Mouse (Mus musculus) embryonic facial prominence, embryonic 15.5 days (tissue): ENCODE data around the gene Mthfs. TPM values are rescaled to one million over a fixed set of nuclear protein-coding genes. Genes with fewer than 3 reads are reported as not detected.
"Not testable (repeated sequence)": the region's sequence is repeated elsewhere in the genome, so short reads cannot be mapped to it uniquely, and the experiment has no call there.

Experiments used
- ATAC-seq: fragments of 200-750 bp; cut with Nextera tagmentation; 2 replicates; pipeline ENCODE4 v1.8.0; 2017; ENCODE audit warnings: low read depth, moderate TSS enrichment; ENCODE audit not compliant: insufficient number of reproducible peaks, low FRiP score, low TSS enrichment
- H3K27ac ChIP-seq: fragments of 300-500 bp; sonication (generic); replicated peaks from 2 replicates; pipeline ENCODE4 v1.5.1; 2015; ENCODE audit warnings: mild to moderate bottlenecking, inconsistent platforms
- H3K27me3 ChIP-seq: fragments of 300-500 bp; sonication (generic); 2 replicates; pipeline ENCODE4 v1.6.1; 2015; ENCODE audit warnings: inconsistent platforms
- H3K36me3 ChIP-seq: fragments of 300-500 bp; sonication (generic); 2 replicates; pipeline ENCODE4 v1.6.1; 2015; ENCODE audit warnings: mild to moderate bottlenecking, inconsistent platforms
- H3K4me1 ChIP-seq: fragments of 300-500 bp; sonication (generic); 2 replicates; pipeline ENCODE4 v1.6.1; 2015; ENCODE audit warnings: inconsistent platforms
- H3K4me2 ChIP-seq: fragments of 300-500 bp; sonication (generic); replicated peaks from 2 replicates; pipeline ENCODE4 v1.6.1; 2015; ENCODE audit warnings: mild to moderate bottlenecking, inconsistent platforms
- H3K4me3 ChIP-seq: fragments of 300-500 bp; sonication (generic); replicated peaks from 2 replicates; pipeline ENCODE4 v1.5.1; 2015; ENCODE audit warnings: mild to moderate bottlenecking, inconsistent platforms
- H3K9ac ChIP-seq: fragments of 300-500 bp; sonication (generic); 2 replicates; pipeline ENCODE4 v1.6.1; 2015; ENCODE audit warnings: inconsistent platforms
- H3K9me3 ChIP-seq: fragments of 300-500 bp; sonication (generic); replicated peaks from 2 replicates; pipeline ENCODE4 v1.6.1; 2016; ENCODE audit warnings: inconsistent platforms
- WGBS: fragments of 180-500 bp; shearing (Covaris S2); methylation state at CpG from one replicate; pipeline ENCODE4 v1.1.7; 2015; 5-methylcytosine and 5-hydroxymethylcytosine counted together
- polyA plus RNA-seq: library from polyadenylated mRNA; unstranded; fragments of >200 nt; fragmentation: Nextera tagmentation; extraction: Ambion mirVana; gene quantifications from 2 replicates; pipeline ENCODE4 v1.2.1, GENCODE M21; 2015

The Mthfs gene
- polyA plus RNA-seq, 1 experiment from 2014 or later, result 27.0 TPM

DNA sequence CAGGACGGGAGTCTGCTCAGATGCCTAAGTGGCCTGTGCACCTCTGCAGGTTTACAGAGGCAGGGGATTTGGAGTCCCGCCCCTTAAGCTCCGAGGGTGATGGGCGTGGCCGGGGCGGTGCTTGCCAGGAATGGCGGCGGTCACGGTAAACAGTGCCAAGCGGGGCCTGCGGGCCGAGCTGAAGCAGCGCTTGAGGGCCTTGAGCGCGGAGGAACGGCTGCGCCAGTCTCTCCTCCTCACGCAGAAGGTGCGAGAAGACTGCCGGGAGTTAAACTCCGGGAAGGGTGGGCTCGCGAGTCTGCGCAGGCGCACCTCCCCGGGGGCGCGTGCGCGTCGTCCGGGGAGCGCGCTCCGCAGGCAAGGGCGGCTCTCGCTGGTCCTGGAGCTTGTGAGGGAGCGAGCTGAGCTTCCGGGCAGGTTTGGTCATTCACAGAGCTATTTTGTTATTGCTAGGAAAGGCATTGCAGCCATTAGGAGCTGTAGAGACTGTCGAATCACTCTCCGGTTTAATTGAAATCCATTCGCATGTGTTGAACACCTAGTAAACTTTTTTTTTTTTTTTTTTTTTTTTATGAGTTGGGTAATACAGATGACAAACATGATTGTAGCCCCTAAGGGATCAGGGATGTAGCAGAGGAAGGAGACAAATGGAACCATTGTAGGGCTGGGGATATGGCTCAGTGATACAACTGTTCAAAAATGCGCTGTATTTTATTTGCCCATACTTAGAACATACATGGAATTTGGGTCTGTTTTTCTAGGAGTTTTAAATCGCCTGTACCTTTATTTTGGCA, 786 bp downstream of the Mthfs start:
- not testable (repeated sequence) for H3K27me3 ChIP-seq, H3K9ac ChIP-seq, H3K36me3 ChIP-seq, H3K9me3 ChIP-seq, H3K4me1 ChIP-seq
- Histone ChIP-seq H3K4me2 (peak overlapping the region; percentile 46), H3K4me3 (peak overlapping the region; percentile 38), H3K27ac (0 out of 2 replicates have a peak overlapping the region, but pooled peaks have one; percentile 71)
- WGBS, result 1% methylated on average over 15 of the region's 44 CpGs
- peak; percentile 94 for ATAC-seq

- H3K27ac ChIP-seq, H3K9me3 ChIP-seq: not testable (repeated sequence)
- 28% methylated on average over 1 of the region's 1 CpGs for WGBS
These were observed 2.0 kb downstream of the Mthfs start for GRCm38 (mm10) chr9:89212428-89212827.

GRCm38 (mm10) chr9:89218174-89218573, 7.7 kb downstream of the Mthfs start:
- H3K27ac ChIP-seq, ATAC-seq, H3K4me3 ChIP-seq, H3K9me3 ChIP-seq, H3K4me1 ChIP-seq, H3K36me3 ChIP-seq, H3K9ac ChIP-seq, H3K4me2 ChIP-seq, H3K27me3 ChIP-seq: not testable (repeated sequence)
- WGBS, result 85% methylated on average over 4 of the region's 4 CpGs

More at GRCm38 (mm10) chr9:89212428-89212827, 2.0 kb downstream of the Mthfs start:
- ATAC-seq, H3K9ac ChIP-seq, H3K4me3 ChIP-seq, H3K4me2 ChIP-seq, H3K4me1 ChIP-seq, H3K36me3 ChIP-seq, H3K27me3 ChIP-seq: not testable (repeated sequence)

GRCm38 (mm10) chr9:89219668-89220067, 9.2 kb downstream of the Mthfs start:
- H3K4me2 ChIP-seq, H3K27me3 ChIP-seq, ATAC-seq, H3K4me1 ChIP-seq, H3K9me3 ChIP-seq, H3K4me3 ChIP-seq, H3K36me3 ChIP-seq, H3K9ac ChIP-seq, H3K27ac ChIP-seq: not testable (repeated sequence)
- 93% methylated on average over 3 of the region's 4 CpGs for WGBS

DNA sequence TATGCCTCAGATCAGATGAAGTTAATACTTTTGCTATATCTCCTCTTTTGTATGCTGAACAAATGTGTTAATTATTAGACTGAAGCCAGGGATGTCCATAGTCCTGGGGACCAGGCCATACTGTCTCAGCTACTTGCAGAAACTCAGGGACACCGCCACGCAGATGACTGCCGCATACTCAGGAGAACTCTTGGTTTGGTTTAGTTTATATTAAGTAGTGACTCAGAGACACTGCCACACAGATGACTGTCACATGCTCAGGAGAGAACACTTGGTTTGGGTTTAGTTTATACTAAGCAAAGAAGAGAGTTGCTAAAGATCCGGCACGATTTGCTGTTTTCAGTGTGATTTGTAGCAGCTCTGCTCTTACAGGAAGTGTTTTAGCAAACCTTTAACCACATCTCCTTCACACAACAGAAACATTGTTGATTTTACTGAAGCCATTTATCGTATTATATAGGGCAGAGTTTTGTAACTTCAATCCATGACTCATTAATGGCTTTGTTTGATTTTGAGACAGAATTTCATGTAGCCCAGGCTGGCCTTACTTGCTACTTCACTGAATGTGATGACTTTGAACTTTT, 10.3 kb downstream of the Mthfs start:
- not testable (repeated sequence) for H3K4me3 ChIP-seq, H3K27ac ChIP-seq, H3K4me2 ChIP-seq, H3K9ac ChIP-seq, H3K4me1 ChIP-seq, ATAC-seq, H3K27me3 ChIP-seq, H3K9me3 ChIP-seq, H3K36me3 ChIP-seq
- 80% methylated on average over 6 of the region's 6 CpGs for WGBS

DNA sequence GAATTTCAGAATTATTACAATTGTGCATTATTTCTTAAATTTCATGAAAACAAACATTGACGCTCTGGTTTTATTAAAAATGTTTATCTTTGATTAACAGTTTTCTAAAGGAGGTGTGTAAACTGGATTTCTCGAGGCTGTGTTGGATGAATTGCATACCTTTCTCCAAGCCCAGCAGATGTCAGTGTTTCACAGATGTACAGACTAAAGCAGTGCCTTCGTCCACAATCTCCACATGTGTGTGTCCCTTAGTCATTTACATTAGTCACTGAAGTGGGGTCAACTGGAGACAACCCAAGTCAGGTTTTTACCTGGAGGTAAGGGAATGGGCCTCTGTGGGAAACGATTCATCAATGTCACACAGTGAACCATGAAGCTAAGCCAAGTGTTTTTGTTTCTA, 15.6 kb downstream of the Mthfs start:
- H3K9ac ChIP-seq, result no peak overlapping the region
- H3K9me3 ChIP-seq, result no peaks in the 10 kb centered on the region
- H3K4me1 ChIP-seq, result no peaks in the 10 kb centered on the region
- H3K27ac ChIP-seq, result no peak overlapping the region
- no peak overlapping the region for H3K4me2 ChIP-seq
- H3K27me3 ChIP-seq, result no peaks in the 10 kb centered on the region
- 53% methylated on average over 4 of the region's 4 CpGs for WGBS
- H3K4me3 ChIP-seq, result no peak overlapping the region
- no peaks in the 10 kb centered on the region for H3K36me3 ChIP-seq
- no peak for ATAC-seq

GRCm38 (mm10) chr9:89228122-89228521, 17.6 kb downstream of the Mthfs start:
- H3K36me3 ChIP-seq, result no peaks in the 10 kb centered on the region
- H3K4me3 ChIP-seq, result no peak overlapping the region
- H3K9me3 ChIP-seq, result no peaks in the 10 kb centered on the region
- H3K4me1 ChIP-seq, result no peaks in the 10 kb centered on the region
- H3K27me3 ChIP-seq, result no peaks in the 10 kb centered on the region
- no peak overlapping the region for H3K27ac ChIP-seq
- no peak for ATAC-seq
- no peak overlapping the region for H3K4me2 ChIP-seq
- no peak overlapping the region for H3K9ac ChIP-seq
- 88% methylated on average over 7 of the region's 7 CpGs for WGBS

DNA sequence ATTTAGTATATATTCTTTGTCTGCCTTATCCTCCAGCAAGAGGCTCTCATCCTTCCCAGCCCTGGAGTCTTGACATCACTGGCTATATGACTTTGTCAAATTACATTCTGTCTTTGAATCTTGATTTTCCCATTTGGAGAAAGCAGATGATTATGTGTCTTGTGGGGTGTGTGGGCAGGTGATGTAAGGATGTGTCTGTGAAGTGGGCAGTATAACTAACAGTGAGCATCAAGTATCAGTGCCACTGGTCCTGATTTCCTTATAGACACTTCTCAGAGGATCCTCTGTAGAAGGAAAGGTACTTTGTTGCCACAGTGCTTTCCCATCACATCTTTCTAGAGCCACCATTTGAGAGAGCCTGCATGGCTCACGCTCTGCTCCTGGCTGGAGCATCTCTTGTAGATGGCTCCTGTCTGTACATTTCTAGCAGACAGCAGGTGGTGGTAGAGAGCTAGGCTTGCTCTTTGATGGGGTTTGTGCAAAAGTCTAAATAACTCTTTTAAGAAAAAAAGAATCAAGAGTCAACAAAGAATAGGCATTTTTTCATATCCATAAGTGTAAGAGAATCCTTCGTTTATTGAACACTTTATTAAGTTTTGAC, 20.5 kb downstream of the Mthfs start:
- H3K4me3 ChIP-seq, H3K36me3 ChIP-seq, H3K4me2 ChIP-seq, H3K4me1 ChIP-seq, H3K9me3 ChIP-seq, H3K27me3 ChIP-seq, ATAC-seq, H3K27ac ChIP-seq, H3K9ac ChIP-seq: not testable (repeated sequence)
- WGBS, result 66% methylated on average over 2 of the region's 2 CpGs

DNA sequence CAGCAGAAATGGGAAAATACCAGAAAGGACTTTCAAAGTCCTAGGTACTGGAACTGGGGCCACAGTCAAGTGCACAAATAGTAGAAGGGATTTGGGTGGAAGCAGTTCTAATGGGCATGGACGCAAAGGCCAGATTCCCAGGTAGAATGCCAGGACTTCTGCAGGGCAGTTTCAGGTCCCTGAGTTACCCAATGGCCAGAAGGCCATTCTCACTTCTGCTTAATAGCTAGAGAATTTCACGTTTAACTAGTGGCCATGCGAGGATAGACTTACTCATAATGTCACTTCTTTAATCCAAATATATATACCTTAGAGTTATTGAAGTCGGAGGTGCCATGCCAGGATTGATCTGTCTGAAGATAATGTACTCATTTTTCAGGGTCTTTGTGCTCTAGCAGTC, 26.7 kb downstream of the Mthfs start:
- 85% methylated on average over 4 of the region's 4 CpGs for WGBS
- ATAC-seq, H3K4me2 ChIP-seq, H3K9me3 ChIP-seq, H3K9ac ChIP-seq, H3K4me1 ChIP-seq, H3K27ac ChIP-seq, H3K27me3 ChIP-seq, H3K4me3 ChIP-seq, H3K36me3 ChIP-seq: not testable (repeated sequence)

- 85% methylated on average over 4 of the region's 5 CpGs for WGBS
These were observed 28.6 kb downstream of the Mthfs start for GRCm38 (mm10) chr9:89238976-89239505.

DNA sequence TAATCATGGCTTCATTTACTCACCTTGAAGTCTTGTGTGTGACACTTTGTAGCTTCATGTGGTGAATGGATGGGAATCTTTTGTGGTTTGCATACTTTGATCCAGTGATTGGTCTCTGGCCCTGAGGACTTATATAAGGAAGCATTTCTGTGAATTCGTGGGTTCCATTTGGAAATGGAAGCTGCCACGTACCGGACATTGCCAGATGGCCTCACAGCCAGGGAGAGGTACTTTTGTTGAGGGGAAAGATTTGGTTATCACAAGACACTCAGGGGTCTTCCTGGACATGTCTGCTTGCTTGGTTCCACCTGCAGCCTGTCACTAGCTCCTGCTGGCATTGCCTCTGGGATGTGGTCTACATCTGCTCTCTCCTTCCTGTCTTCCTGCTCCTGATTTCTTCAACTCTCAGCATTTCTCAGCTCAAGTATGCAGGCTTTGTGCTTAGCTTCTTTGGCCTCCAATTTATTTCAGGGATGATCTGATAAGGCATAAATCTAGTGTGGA, 30.1 kb downstream of the Mthfs start:
- not testable (repeated sequence) for H3K27ac ChIP-seq, H3K9me3 ChIP-seq, H3K27me3 ChIP-seq, H3K36me3 ChIP-seq, H3K4me2 ChIP-seq, H3K4me3 ChIP-seq, ATAC-seq, H3K9ac ChIP-seq, H3K4me1 ChIP-seq
- 84% methylated on average over 3 of the region's 3 CpGs for WGBS

More at GRCm38 (mm10) chr9:89238976-89239505, 28.6 kb downstream of the Mthfs start:
- H3K4me3 ChIP-seq, H3K9ac ChIP-seq, ATAC-seq, H3K4me1 ChIP-seq, H3K27ac ChIP-seq, H3K36me3 ChIP-seq, H3K27me3 ChIP-seq, H3K4me2 ChIP-seq, H3K9me3 ChIP-seq: not testable (repeated sequence)
